Mouse (Mus musculus) forebrain, embryonic 15.5 days (tissue): ENCODE data around the gene Cyba. TPM values are rescaled to one million over a fixed set of nuclear protein-coding genes. Genes with fewer than 3 reads are reported as not detected.
A peak's percentile ranks its signal among the peaks of the same experiment; 100 is the strongest.

Experiments
- ATAC-seq: fragments of 200-750 bp; cut with Nextera tagmentation; replicated peaks from 2 replicates; pipeline ENCODE4 v1.8.0; 2017; ENCODE audit warnings: mild to moderate bottlenecking, moderate TSS enrichment, moderate library complexity
- H3K27ac ChIP-seq: fragments of 300-500 bp; sonication (generic); replicated peaks from 2 replicates; pipeline ENCODE4 v1.5.1; 2015; ENCODE audit warnings: mild to moderate bottlenecking, inconsistent platforms
- H3K27me3 ChIP-seq: fragments of 300-500 bp; sonication (generic); 2 replicates; pipeline ENCODE4 v1.6.1; 2015; ENCODE audit warnings: inconsistent platforms
- H3K36me3 ChIP-seq: fragments of 300-500 bp; sonication (generic); 2 replicates; pipeline ENCODE4 v1.6.1; 2015; ENCODE audit warnings: mild to moderate bottlenecking, inconsistent platforms
- H3K4me1 ChIP-seq: fragments of 300-500 bp; sonication (generic); 2 replicates; pipeline ENCODE4 v1.6.1; 2015; ENCODE audit warnings: inconsistent platforms
- H3K4me2 ChIP-seq: fragments of 300-500 bp; sonication (generic); replicated peaks from 2 replicates; pipeline ENCODE4 v1.6.1; 2015; ENCODE audit warnings: mild to moderate bottlenecking, inconsistent platforms
- H3K4me3 ChIP-seq: fragments of 300-500 bp; sonication (generic); 2 replicates; pipeline ENCODE4 v1.5.1; 2015; ENCODE audit warnings: mild to moderate bottlenecking, inconsistent platforms
- H3K9ac ChIP-seq: fragments of 300-500 bp; sonication (generic); replicated peaks from 2 replicates; pipeline ENCODE4 v1.6.1; 2015; ENCODE audit warnings: mild to moderate bottlenecking, inconsistent platforms
- H3K9me3 ChIP-seq: fragments of 300-500 bp; sonication (generic); 2 replicates; pipeline ENCODE4 v1.6.1; 2016; ENCODE audit warnings: inconsistent platforms
- whole genome bisulfite sequencing: fragments of 180-500 bp; shearing (Covaris S2); methylation state at CpG from one replicate; pipeline ENCODE4 v1.1.7; 2015; ENCODE audit warnings: mixed read lengths; 5-methylcytosine and 5-hydroxymethylcytosine counted together
- polyA plus RNA-seq: library from polyadenylated mRNA; unstranded; fragments of >200 nt; fragmentation: Nextera tagmentation; extraction: Ambion mirVana; gene quantifications from 2 replicates; pipeline ENCODE4 v1.2.1, GENCODE M21; 2015

Gene Cyba
- polyA plus RNA-seq, 1 experiment from 2014 or later: 30.1 TPM

- no peak for ATAC-seq
- no peaks in the 10 kb centered on the region for H3K27me3 ChIP-seq
- no peak overlapping the region for H3K4me2 ChIP-seq
- H3K4me1 ChIP-seq: no peaks in the 10 kb centered on the region
- peaks cover 97% of the 10 kb centered on the region for H3K36me3 ChIP-seq
- WGBS: 93% methylated on average over 9 of the region's 9 CpGs
- H3K4me3 ChIP-seq: no peak overlapping the region
- H3K9me3 ChIP-seq: no peaks in the 10 kb centered on the region
- H3K27ac ChIP-seq: no peak overlapping the region
- no peak overlapping the region for H3K9ac ChIP-seq
These were observed 27.5 kb downstream of the Cyba start for GRCm38 (mm10) chr8:122405146-122405805.

- Histone ChIP-seq H3K27me3 (no peaks in the 10 kb centered on the region), H3K27ac (no peak overlapping the region), H3K4me3 (no peak overlapping the region), H3K9me3 (no peaks in the 10 kb centered on the region), H3K36me3 (peaks cover 66% of the 10 kb centered on the region), H3K4me2 (no peak overlapping the region), H3K9ac (no peak overlapping the region), H3K4me1 (0 out of 2 replicates have a peak, but pooled peaks cover 2% of the 10 kb centered on the region)
- WGBS: 96% methylated on average over 9 of the region's 9 CpGs
- ATAC-seq: no peak
These were observed 34.5 kb downstream of the Cyba start for GRCm38 (mm10) chr8:122398186-122398585.

GRCm38 (mm10) chr8:122395291-122395690, 37.4 kb downstream of the Cyba start:
- H3K4me2 ChIP-seq: no peak overlapping the region
- H3K9ac ChIP-seq: no peak overlapping the region
- peaks cover 59% of the 10 kb centered on the region for H3K36me3 ChIP-seq
- no peak overlapping the region for H3K27ac ChIP-seq
- WGBS: 85% methylated on average over 6 of the region's 6 CpGs
- H3K27me3 ChIP-seq: no peaks in the 10 kb centered on the region
- H3K4me3 ChIP-seq: no peak overlapping the region
- no peak for ATAC-seq
- H3K9me3 ChIP-seq: no peaks in the 10 kb centered on the region
- H3K4me1 ChIP-seq: 0 out of 2 replicates have a peak, but pooled peaks cover 2% of the 10 kb centered on the region

GRCm38 (mm10) chr8:122393717-122394116, 39.0 kb downstream of the Cyba start:
- H3K9me3 ChIP-seq: no peaks in the 10 kb centered on the region
- peaks cover 55% of the 10 kb centered on the region for H3K36me3 ChIP-seq
- H3K9ac ChIP-seq: no peak overlapping the region
- H3K27ac ChIP-seq: no peak overlapping the region
- no peak overlapping the region for H3K4me2 ChIP-seq
- H3K27me3 ChIP-seq: no peaks in the 10 kb centered on the region
- no peak for ATAC-seq
- no peak overlapping the region for H3K4me3 ChIP-seq
- 0 out of 2 replicates have a peak, but pooled peaks cover 2% of the 10 kb centered on the region for H3K4me1 ChIP-seq

GRCm38 (mm10) chr8:122390758-122391157, 42.0 kb downstream of the Cyba start:
- H3K4me1 ChIP-seq: 0 out of 2 replicates have a peak, but pooled peaks cover 2% of the 10 kb centered on the region
- WGBS: 91% methylated on average over 3 of the region's 3 CpGs
- H3K36me3 ChIP-seq: peaks cover 69% of the 10 kb centered on the region
- H3K9me3 ChIP-seq: no peaks in the 10 kb centered on the region
- H3K27me3 ChIP-seq: no peaks in the 10 kb centered on the region
- H3K4me3 ChIP-seq: no peak overlapping the region
- H3K4me2 ChIP-seq: no peak overlapping the region
- ATAC-seq: no peak
- no peak overlapping the region for H3K27ac ChIP-seq
- H3K9ac ChIP-seq: no peak overlapping the region

- Histone ChIP-seq H3K4me2 (no peak overlapping the region), H3K9ac (no peak overlapping the region), H3K27ac (no peak overlapping the region), H3K36me3 (peaks cover 81% of the 10 kb centered on the region), H3K9me3 (no peaks in the 10 kb centered on the region), H3K4me3 (no peak overlapping the region), H3K27me3 (no peaks in the 10 kb centered on the region), H3K4me1 (no peaks in the 10 kb centered on the region)
- WGBS: 88% methylated on average over 3 of the region's 3 CpGs
- ATAC-seq: no peak
These were observed 43.4 kb downstream of the Cyba start for GRCm38 (mm10) chr8:122389357-122389756.

GRCm38 (mm10) chr8:122383039-122383438, 49.7 kb downstream of the Cyba start:
- no peak overlapping the region for H3K9ac ChIP-seq
- H3K36me3 ChIP-seq: peaks cover 52% of the 10 kb centered on the region
- H3K4me3 ChIP-seq: no peak overlapping the region
- peaks cover 7% of the 10 kb centered on the region for H3K4me1 ChIP-seq
- ATAC-seq: no peak
- WGBS: 92% methylated on average over 4 of the region's 4 CpGs
- H3K27ac ChIP-seq: no peak overlapping the region
- H3K27me3 ChIP-seq: no peaks in the 10 kb centered on the region
- H3K9me3 ChIP-seq: no peaks in the 10 kb centered on the region
- no peak overlapping the region for H3K4me2 ChIP-seq

GRCm38 (mm10) chr8:122376365-122377231, 56.1 kb downstream of the Cyba start, which contains the start of gene Zc3h18:
Gene Zc3h18 (plus strand): TSS chr8:122376609.
- WGBS: under 1% methylated on average over 100 of the region's 107 CpGs
- Histone ChIP-seq H3K4me3 (peak within 1 kb of the TSS; percentile 90), H3K4me1 (peaks cover 22% of the 10 kb centered on the region), H3K9me3 (no peaks in the 10 kb centered on the region), H3K27me3 (no peaks in the 10 kb centered on the region), H3K9ac (peak within 1 kb of the TSS; percentile 71), H3K27ac (peak within 1 kb of the TSS; percentile 91), H3K36me3 (0 out of 2 replicates have a peak, but pooled peaks cover 6% of the 10 kb centered on the region), H3K4me2 (peak within 1 kb of the TSS; percentile 81)
- ATAC-seq: peak; percentile 95

GRCm38 (mm10) chr8:122375751-122376364, 56.9 kb downstream of the Cyba start:
- Histone ChIP-seq H3K4me1 (peaks cover 22% of the 10 kb centered on the region), H3K9me3 (no peaks in the 10 kb centered on the region), H3K4me3 (peak overlapping the region; percentile 90), H3K27me3 (no peaks in the 10 kb centered on the region), H3K27ac (peak overlapping the region; percentile 39; the same call in 1 of the 2 replicates), H3K9ac (peak overlapping the region; percentile 48), H3K4me2 (peak overlapping the region; percentile 50), H3K36me3 (0 out of 2 replicates have a peak, but pooled peaks cover 6% of the 10 kb centered on the region)
- ATAC-seq: no peak
- WGBS: 30% methylated on average over 13 of the region's 13 CpGs

GRCm38 (mm10) chr8:122375320-122375719, 57.4 kb downstream of the Cyba start:
- WGBS: 92% methylated on average over 7 of the region's 7 CpGs
- ATAC-seq: no peak
- Histone ChIP-seq H3K36me3 (0 out of 2 replicates have a peak, but pooled peaks cover 6% of the 10 kb centered on the region), H3K4me3 (no peak overlapping the region), H3K4me1 (peaks cover 22% of the 10 kb centered on the region), H3K27me3 (no peaks in the 10 kb centered on the region), H3K9me3 (no peaks in the 10 kb centered on the region), H3K27ac (no peak overlapping the region), H3K4me2 (no peak overlapping the region), H3K9ac (no peak overlapping the region)
